22 mouse cellular contexts compared by ENCODE assay signal in the genomic region with DNA sequence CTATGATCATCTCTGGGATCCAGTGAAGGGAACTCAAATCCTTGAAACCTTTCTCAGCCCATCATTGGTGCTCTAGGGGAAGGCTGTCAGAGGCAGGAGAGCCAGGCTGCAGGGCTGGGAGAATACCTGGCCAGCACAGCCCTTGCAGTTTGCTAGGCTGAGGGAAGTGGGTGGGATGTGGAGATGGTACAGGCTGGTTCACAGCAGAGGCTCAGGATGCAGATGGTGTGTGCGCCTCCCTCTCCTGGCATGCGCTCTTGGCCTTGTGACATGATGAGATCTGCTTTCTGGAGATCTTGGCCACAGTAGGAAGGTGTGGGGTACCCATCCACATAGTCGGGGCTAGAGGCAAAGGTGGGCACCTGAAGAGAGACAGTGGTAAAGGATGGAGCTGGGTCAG. TPM values are rescaled to one million over a fixed set of nuclear protein-coding genes. Genes with fewer than 3 reads are reported as not detected.
DNase-seq lines count a peak whose midpoint lies in the region.
"Had no signal": no experiment of that assay in that cellular context is flagged by ENCODE, and none has a peak within 500 bp of the region (broad histone marks: within the 10 kb centered on the region; RNA-seq: fewer than 3 reads in every experiment).

No protein-coding gene starts in this region.

- no peak overlapping the region for H3K27ac ChIP-seq in midbrain, embryonic 10.5 days (replicated peaks)
- H3K27ac ChIP-seq: forebrain, embryonic 13.5 days; heart, adult 2 months; hindbrain, postnatal 0 days; limb, embryonic 10.5 days; liver, embryonic 13.5 days had no signal

- no peak overlapping the region for H3K4me3 ChIP-seq in midbrain, embryonic 10.5 days
- H3K4me3 ChIP-seq: forebrain, embryonic 13.5 days; heart, adult 2 months; limb, embryonic 10.5 days; liver, embryonic 13.5 days had no signal

- 74% methylated on average over 3 of the region's 3 CpGs for WGBS in midbrain, embryonic 10.5 days

- no peaks in the 10 kb centered on the region for H3K36me3 ChIP-seq in midbrain, embryonic 10.5 days
- H3K36me3 ChIP-seq: limb, embryonic 10.5 days; liver, embryonic 13.5 days had no signal

- DNase-seq in left cerebral cortex, adult 18-20 months (ENCODE audit: low spot score in 2 of 2), result peak; percentile 69 to 79
- DNase-seq in left cerebral cortex, adult 11 months (ENCODE audit: low spot score), result no peak
- peak; percentile 81 to 87 for DNase-seq in cerebellum, adult 18-20 months
- DNase-seq in cerebellum, postnatal 14 days, result peak; percentile 85 to 86
- DNase-seq in left cerebral cortex, postnatal 36 days (ENCODE audit: low spot score in 2 of 2), result peak; percentile 73 to 85
- no peak for DNase-seq in midbrain, embryonic 10.5 days (ENCODE audit: low spot score)
- DNase-seq in urinary bladder, adult 2 months (ENCODE audit: low spot score), result no peak
- DNase-seq: adrenal gland, adult 2 months; embryo, embryonic 11 days; heart, adult 2 months; heart, postnatal 14 days; kidney, adult 18-20 months; kidney, postnatal 25 days; liver, embryonic 13.5 days had no signal

- H3K9me3 ChIP-seq in midbrain, embryonic 10.5 days (replicated peaks), result no peaks in the 10 kb centered on the region
- H3K9me3 ChIP-seq: forebrain, embryonic 13.5 days; limb, embryonic 10.5 days; liver, embryonic 13.5 days had no signal

- H3K4me1 ChIP-seq in midbrain, embryonic 10.5 days, result no peaks in the 10 kb centered on the region
- H3K4me1 ChIP-seq: liver, embryonic 13.5 days had no signal

- no peaks in the 10 kb centered on the region for H3K27me3 ChIP-seq in midbrain, embryonic 10.5 days (ENCODE audit: low read depth, poor library complexity, severe bottlenecking)
- H3K27me3 ChIP-seq: forebrain, embryonic 13.5 days; liver, embryonic 13.5 days had no signal

- intact Hi-C loops in left cerebral cortex, postnatal 36 days (cut with DNase I), result no loop called here

RNA-seq across cellular contexts. Expression of a gene that starts 30.9 kb away (rescaled TPM):
- total RNA-seq in left cerebral cortex, adult 18-20 months (2021), result 1 to 10 TPM in 1 of 2 experiments, under 1 TPM in 1; 0.98 to 1.1 TPM
- 1 to 10 TPM; 1.1 to 2.5 TPM for total RNA-seq in left cerebral cortex, postnatal 36 days (2021)
- polyA plus RNA-seq in midbrain, embryonic 10.5 days (2016; fragmentation: Nextera tagmentation; extraction: Ambion mirVana), result not detected in 2 replicates
- polyA plus RNA-seq in urinary bladder, adult 2 months (2012; rRNA removed), result 0.06 and 0.18 TPM in 2 replicates
- total RNA-seq: ES-E14; heart, adult 2 months; heart, postnatal 14 days; hindbrain, postnatal 0 days; megakaryocyte progenitor cell, adult 5-6 weeks; midbrain, postnatal 0 days; neutrophil, adult 5-6 weeks had no signal
- polyA plus RNA-seq: adrenal gland, adult 2 months; forebrain, embryonic 13.5 days; heart, adult 2 months; hindbrain, postnatal 0 days; limb, embryonic 10.5 days; liver, embryonic 13.5 days; lung, embryonic 16.5 days; midbrain, postnatal 0 days had no signal

Comparison
In these comparisons a context has a peak if more than half of its experiments do, and no peak if none do; other contexts are left out.
1. DNase-seq: peak in left cerebral cortex, adult 18-20 months (2 of 2), cerebellum, adult 18-20 months (2 of 2), cerebellum, postnatal 14 days (2 of 2) and left cerebral cortex, postnatal 36 days (2 of 2); none in left cerebral cortex, adult 11 months (single experiment), midbrain, embryonic 10.5 days (single experiment) and urinary bladder, adult 2 months (single experiment).